Mouse (Mus musculus): Measurements from ENCODE around the gene Cbx4. TPM values are rescaled to one million over a fixed set of nuclear protein-coding genes. Genes with fewer than 3 reads are reported as not detected.
"Not testable (repeated sequence)": the region's sequence is repeated elsewhere in the genome, so short reads cannot be mapped to it uniquely, and the experiment has no call there.

Gene Cbx4
- polyA plus RNA-seq, 1 experiment, result 18.8 TPM

- TF ChIP-seq CTCF (IDR thresholded peaks at IDR 0.05; ENCODE audit: control insufficient read depth, insufficient read depth, low read length) (no peak), POLR2A (IDR thresholded peaks at IDR 0.05; ENCODE audit: borderline replicate concordance, control insufficient read depth, low read depth, low read length) (no peak)
- Histone ChIP-seq H3K4me1 (ENCODE audit: control insufficient read depth, insufficient read depth, low read length) (peaks cover 3% of the 10 kb centered on the region; the same call in 1 of the 2 replicates), H3K4me3 (replicated peaks; ENCODE audit: control insufficient read depth, low read depth, low read length) (no peak overlapping the region), H3K27ac (ENCODE audit: control insufficient read depth, insufficient read depth, low read depth, low read length, poor library complexity) (no peak overlapping the region)
- 68% methylated on average over 8 of the region's 8 CpGs for WGBS
These were observed 19.7 kb upstream of the Cbx4 start for GRCm38 (mm10) chr11:119105748-119106147.

GRCm38 (mm10) chr11:119105071-119105609, 19.1 kb upstream of the Cbx4 start:
- WGBS, result 82% methylated on average over 7 of the region's 7 CpGs
- peaks cover 3% of the 10 kb centered on the region; the same call in 1 of the 2 replicates for H3K4me1 ChIP-seq (ENCODE audit: control insufficient read depth, insufficient read depth, low read length)
- TF ChIP-seq CTCF (IDR thresholded peaks at IDR 0.05; ENCODE audit: control insufficient read depth, insufficient read depth, low read length), result no peak
- no peak for TF ChIP-seq POLR2A (IDR thresholded peaks at IDR 0.05; ENCODE audit: borderline replicate concordance, control insufficient read depth, low read depth, low read length)
- H3K4me3 ChIP-seq (replicated peaks; ENCODE audit: control insufficient read depth, low read depth, low read length), result no peak overlapping the region
- no peak overlapping the region for H3K27ac ChIP-seq (ENCODE audit: control insufficient read depth, insufficient read depth, low read depth, low read length, poor library complexity)

GRCm38 (mm10) chr11:119103991-119104390, 18.0 kb upstream of the Cbx4 start:
- 86% methylated on average over 3 of the region's 3 CpGs for WGBS
- Histone ChIP-seq H3K27ac (ENCODE audit: control insufficient read depth, insufficient read depth, low read depth, low read length, poor library complexity) (no peak overlapping the region), H3K4me3 (replicated peaks; ENCODE audit: control insufficient read depth, low read depth, low read length) (no peak overlapping the region), H3K4me1 (ENCODE audit: control insufficient read depth, insufficient read depth, low read length) (peaks cover 3% of the 10 kb centered on the region; the same call in 1 of the 2 replicates)
- TF ChIP-seq POLR2A (IDR thresholded peaks at IDR 0.05; ENCODE audit: borderline replicate concordance, control insufficient read depth, low read depth, low read length) (no peak), CTCF (IDR thresholded peaks at IDR 0.05; ENCODE audit: control insufficient read depth, insufficient read depth, low read length) (no peak)

GRCm38 (mm10) chr11:119100355-119100754, 14.3 kb upstream of the Cbx4 start:
- H3K4me3 ChIP-seq (replicated peaks; ENCODE audit: control insufficient read depth, low read depth, low read length); H3K4me1 ChIP-seq (ENCODE audit: control insufficient read depth, insufficient read depth, low read length); H3K27ac ChIP-seq (ENCODE audit: control insufficient read depth, insufficient read depth, low read depth, low read length, poor library complexity): not testable (repeated sequence)
- WGBS, result 53% methylated on average over 4 of the region's 4 CpGs

GRCm38 (mm10) chr11:119098202-119098601, 12.2 kb upstream of the Cbx4 start:
- Histone ChIP-seq H3K27ac (ENCODE audit: control insufficient read depth, insufficient read depth, low read depth, low read length, poor library complexity) (no peak overlapping the region), H3K4me1 (ENCODE audit: control insufficient read depth, insufficient read depth, low read length) (peaks cover 1% of the 10 kb centered on the region; the same call in 1 of the 2 replicates), H3K4me3 (replicated peaks; ENCODE audit: control insufficient read depth, low read depth, low read length) (no peak overlapping the region)
- TF ChIP-seq POLR2A (IDR thresholded peaks at IDR 0.05; ENCODE audit: borderline replicate concordance, control insufficient read depth, low read depth, low read length), result no peak
- TF ChIP-seq CTCF (IDR thresholded peaks at IDR 0.05; ENCODE audit: control insufficient read depth, insufficient read depth, low read length), result no peak
- 66% methylated on average over 4 of the region's 4 CpGs for WGBS

GRCm38 (mm10) chr11:119095441-119095840, 9.4 kb upstream of the Cbx4 start:
- no peak overlapping the region for H3K27ac ChIP-seq (ENCODE audit: control insufficient read depth, insufficient read depth, low read depth, low read length, poor library complexity)
- peaks cover 1% of the 10 kb centered on the region; the same call in 1 of the 2 replicates for H3K4me1 ChIP-seq (ENCODE audit: control insufficient read depth, insufficient read depth, low read length)
- 71% methylated on average over 3 of the region's 3 CpGs for WGBS
- H3K4me3 ChIP-seq (replicated peaks; ENCODE audit: control insufficient read depth, low read depth, low read length), result no peak overlapping the region
- TF ChIP-seq CTCF (IDR thresholded peaks at IDR 0.05; ENCODE audit: control insufficient read depth, insufficient read depth, low read length) (no peak), POLR2A (IDR thresholded peaks at IDR 0.05; ENCODE audit: borderline replicate concordance, control insufficient read depth, low read depth, low read length) (no peak)

- Histone ChIP-seq H3K4me1 (ENCODE audit: control insufficient read depth, insufficient read depth, low read length) (peaks cover 1% of the 10 kb centered on the region; the same call in 1 of the 2 replicates), H3K27ac (ENCODE audit: control insufficient read depth, insufficient read depth, low read depth, low read length, poor library complexity) (no peak overlapping the region), H3K4me3 (replicated peaks; ENCODE audit: control insufficient read depth, low read depth, low read length) (no peak overlapping the region)
- no peak for TF ChIP-seq CTCF (IDR thresholded peaks at IDR 0.05; ENCODE audit: control insufficient read depth, insufficient read depth, low read length)
- TF ChIP-seq POLR2A (IDR thresholded peaks at IDR 0.05; ENCODE audit: borderline replicate concordance, control insufficient read depth, low read depth, low read length), result no peak
- WGBS, result 58% methylated on average over 1 of the region's 1 CpGs
These were observed 7.3 kb upstream of the Cbx4 start for GRCm38 (mm10) chr11:119093322-119093721.

- Histone ChIP-seq H3K4me3 (replicated peaks; ENCODE audit: control insufficient read depth, low read depth, low read length) (no peak overlapping the region), H3K4me1 (ENCODE audit: control insufficient read depth, insufficient read depth, low read length) (peaks cover 3% of the 10 kb centered on the region; the same call in 1 of the 2 replicates), H3K27ac (ENCODE audit: control insufficient read depth, insufficient read depth, low read depth, low read length, poor library complexity) (no peak overlapping the region)
- TF ChIP-seq POLR2A (IDR thresholded peaks at IDR 0.05; ENCODE audit: borderline replicate concordance, control insufficient read depth, low read depth, low read length) (no peak), CTCF (IDR thresholded peaks at IDR 0.05; ENCODE audit: control insufficient read depth, insufficient read depth, low read length) (no peak)
- WGBS, result 83% methylated on average over 3 of the region's 3 CpGs
These were observed 6.3 kb upstream of the Cbx4 start for GRCm38 (mm10) chr11:119092286-119092685.

GRCm38 (mm10) chr11:119091598-119091991, 5.6 kb upstream of the Cbx4 start:
- no peak overlapping the region for H3K4me3 ChIP-seq (replicated peaks; ENCODE audit: control insufficient read depth, low read depth, low read length)

More at GRCm38 (mm10) chr11:119091598-119091991, 5.6 kb upstream of the Cbx4 start:
- 3% methylated on average over 8 of the region's 8 CpGs for WGBS
- TF ChIP-seq POLR2A (IDR thresholded peaks at IDR 0.05; ENCODE audit: borderline replicate concordance, control insufficient read depth, low read depth, low read length) (no peak), CTCF (IDR thresholded peaks at IDR 0.05; ENCODE audit: control insufficient read depth, insufficient read depth, low read length) (peak; percentile 86)
- H3K4me1 ChIP-seq (ENCODE audit: control insufficient read depth, insufficient read depth, low read length), result peaks cover 3% of the 10 kb centered on the region
- no peak overlapping the region for H3K27ac ChIP-seq (ENCODE audit: control insufficient read depth, insufficient read depth, low read depth, low read length, poor library complexity)
